Mouse (Mus musculus): Measurements from ENCODE around the gene Nubp2. TPM values are rescaled to one million over a fixed set of nuclear protein-coding genes. Genes with fewer than 3 reads are reported as not detected.

The Nubp2 gene
- total and polyA plus RNA-seq, 2 experiments: 16.2 to 30.2 TPM

- no peak for TF ChIP-seq CTCF (IDR thresholded peaks at IDR 0.05; ENCODE audit: low read depth, low read length)
- peak; percentile 95 for TF ChIP-seq POLR2A (IDR thresholded peaks at IDR 0.05; ENCODE audit: extremely low read depth, insufficient read depth, low read length)
- DNase-seq (ENCODE audit: extremely low read depth, low read depth, low spot score): peak; percentile 97
- H3K27me3 ChIP-seq (ENCODE audit: control insufficient read depth, insufficient read depth, low read length): no peaks in the 10 kb centered on the region
- WGBS: under 1% methylated on average over 58 of the region's 58 CpGs
- peak within 1 kb of the TSS; percentile 88 for H3K4me3 ChIP-seq (ENCODE audit: insufficient read depth, low read depth, low read length)
- H3K79me2 ChIP-seq (ENCODE audit: control insufficient read depth, insufficient read depth, low read length): peaks cover 18% of the 10 kb centered on the region; the same call in 1 of the 2 replicates
- H3K4me1 ChIP-seq (ENCODE audit: control insufficient read depth, insufficient read depth, low read length): peaks cover 7% of the 10 kb centered on the region
- peak within 1 kb of the TSS; percentile 96 for H3K9ac ChIP-seq (ENCODE audit: low read depth, low read length)
- peaks cover 19% of the 10 kb centered on the region for H3K36me3 ChIP-seq (ENCODE audit: control insufficient read depth, insufficient read depth, low read length)
- H3K27ac ChIP-seq (replicated peaks; ENCODE audit: insufficient read depth, low read depth, low read length): peak within 1 kb of the TSS; percentile 96
These were observed 35.9 kb downstream of the Nubp2 start, which contains the start of gene Fahd1 for GRCm38 (mm10) chr17:24850065-24850772. Gene Fahd1, minus strand, starts transcription at chr17:24850364.

GRCm38 (mm10) chr17:24849733-24850064 lies 36.5 kb downstream of the Nubp2 start:
- TF ChIP-seq POLR2A (IDR thresholded peaks at IDR 0.05; ENCODE audit: extremely low read depth, insufficient read depth, low read length): no peak
- peak; percentile 52 for TF ChIP-seq CTCF (IDR thresholded peaks at IDR 0.05; ENCODE audit: low read depth, low read length)
- H3K27me3 ChIP-seq (ENCODE audit: control insufficient read depth, insufficient read depth, low read length): no peaks in the 10 kb centered on the region
- H3K4me3 ChIP-seq (ENCODE audit: insufficient read depth, low read depth, low read length): peak overlapping the region; percentile 75
- under 1% methylated on average over 21 of the region's 21 CpGs for WGBS
- peaks cover 15% of the 10 kb centered on the region for H3K36me3 ChIP-seq (ENCODE audit: control insufficient read depth, insufficient read depth, low read length)
- no peak for DNase-seq (ENCODE audit: extremely low read depth, low read depth, low spot score)
- H3K79me2 ChIP-seq (ENCODE audit: control insufficient read depth, insufficient read depth, low read length): peaks cover 18% of the 10 kb centered on the region; the same call in 1 of the 2 replicates
- peak overlapping the region; percentile 96 for H3K27ac ChIP-seq (replicated peaks; ENCODE audit: insufficient read depth, low read depth, low read length)
- peak overlapping the region; percentile 84 for H3K9ac ChIP-seq (ENCODE audit: low read depth, low read length)
- H3K4me1 ChIP-seq (ENCODE audit: control insufficient read depth, insufficient read depth, low read length): peaks cover 7% of the 10 kb centered on the region

GRCm38 (mm10) chr17:24848600-24849031 lies 37.5 kb downstream of the Nubp2 start:
- peaks cover 7% of the 10 kb centered on the region for H3K36me3 ChIP-seq (ENCODE audit: control insufficient read depth, insufficient read depth, low read length)
- peaks cover 7% of the 10 kb centered on the region for H3K4me1 ChIP-seq (ENCODE audit: control insufficient read depth, insufficient read depth, low read length)
- DNase-seq (ENCODE audit: extremely low read depth, low read depth, low spot score): peak; percentile 99
- H3K27me3 ChIP-seq (ENCODE audit: control insufficient read depth, insufficient read depth, low read length): no peaks in the 10 kb centered on the region
- H3K79me2 ChIP-seq (ENCODE audit: control insufficient read depth, insufficient read depth, low read length): peaks cover 18% of the 10 kb centered on the region; the same call in 1 of the 2 replicates
- no peak for TF ChIP-seq POLR2A (IDR thresholded peaks at IDR 0.05; ENCODE audit: extremely low read depth, insufficient read depth, low read length)
- no peak for TF ChIP-seq CTCF (IDR thresholded peaks at IDR 0.05; ENCODE audit: low read depth, low read length)
- H3K27ac ChIP-seq (replicated peaks; ENCODE audit: insufficient read depth, low read depth, low read length): peak overlapping the region; percentile 91
- H3K4me3 ChIP-seq (ENCODE audit: insufficient read depth, low read depth, low read length): peak overlapping the region; percentile 75
- H3K9ac ChIP-seq (ENCODE audit: low read depth, low read length): peak overlapping the region; percentile 69

GRCm38 (mm10) chr17:24847386-24847785 lies 38.8 kb downstream of the Nubp2 start:
- peak; percentile 100 for DNase-seq (ENCODE audit: extremely low read depth, low read depth, low spot score)
- peak overlapping the region; percentile 91 for H3K27ac ChIP-seq (replicated peaks; ENCODE audit: insufficient read depth, low read depth, low read length)
- H3K36me3 ChIP-seq (ENCODE audit: control insufficient read depth, insufficient read depth, low read length): no peaks in the 10 kb centered on the region; the same call in 1 of the 2 replicates
- no peak overlapping the region for H3K4me3 ChIP-seq (ENCODE audit: insufficient read depth, low read depth, low read length)
- WGBS: 15% methylated on average over 1 of the region's 1 CpGs
- H3K4me1 ChIP-seq (ENCODE audit: control insufficient read depth, insufficient read depth, low read length): peaks cover 4% of the 10 kb centered on the region
- no peak overlapping the region for H3K9ac ChIP-seq (ENCODE audit: low read depth, low read length)
- no peaks in the 10 kb centered on the region for H3K27me3 ChIP-seq (ENCODE audit: control insufficient read depth, insufficient read depth, low read length)
- TF ChIP-seq POLR2A (IDR thresholded peaks at IDR 0.05; ENCODE audit: extremely low read depth, insufficient read depth, low read length) (no peak), CTCF (IDR thresholded peaks at IDR 0.05; ENCODE audit: low read depth, low read length) (no peak)
- H3K79me2 ChIP-seq (ENCODE audit: control insufficient read depth, insufficient read depth, low read length): peaks cover 13% of the 10 kb centered on the region; the same call in 1 of the 2 replicates

GRCm38 (mm10) chr17:24844525-24844924 lies 41.6 kb downstream of the Nubp2 start:
- H3K9ac ChIP-seq (ENCODE audit: low read depth, low read length): no peak overlapping the region
- H3K27me3 ChIP-seq (ENCODE audit: control insufficient read depth, insufficient read depth, low read length): no peaks in the 10 kb centered on the region
- no peak for TF ChIP-seq POLR2A (IDR thresholded peaks at IDR 0.05; ENCODE audit: extremely low read depth, insufficient read depth, low read length)
- no peak for TF ChIP-seq CTCF (IDR thresholded peaks at IDR 0.05; ENCODE audit: low read depth, low read length)
- H3K4me1 ChIP-seq (ENCODE audit: control insufficient read depth, insufficient read depth, low read length): peaks cover 6% of the 10 kb centered on the region
- no peak overlapping the region; the same call in 1 of the 2 replicates for H3K27ac ChIP-seq (replicated peaks; ENCODE audit: insufficient read depth, low read depth, low read length)
- no peaks in the 10 kb centered on the region; the same call in 1 of the 2 replicates for H3K79me2 ChIP-seq (ENCODE audit: control insufficient read depth, insufficient read depth, low read length)
- no peak for DNase-seq (ENCODE audit: extremely low read depth, low read depth, low spot score)
- 79% methylated on average over 9 of the region's 9 CpGs for WGBS
- H3K4me3 ChIP-seq (ENCODE audit: insufficient read depth, low read depth, low read length): no peak overlapping the region
- H3K36me3 ChIP-seq (ENCODE audit: control insufficient read depth, insufficient read depth, low read length): no peaks in the 10 kb centered on the region

GRCm38 (mm10) chr17:24842631-24843030 lies 43.5 kb downstream of the Nubp2 start:
- Histone ChIP-seq H3K27ac (replicated peaks; ENCODE audit: insufficient read depth, low read depth, low read length) (no peak overlapping the region), H3K36me3 (ENCODE audit: control insufficient read depth, insufficient read depth, low read length) (peaks cover 2% of the 10 kb centered on the region; the same call in 1 of the 2 replicates), H3K4me1 (ENCODE audit: control insufficient read depth, insufficient read depth, low read length) (peaks cover 6% of the 10 kb centered on the region), H3K27me3 (ENCODE audit: control insufficient read depth, insufficient read depth, low read length) (no peaks in the 10 kb centered on the region), H3K9ac (ENCODE audit: low read depth, low read length) (no peak overlapping the region), H3K4me3 (ENCODE audit: insufficient read depth, low read depth, low read length) (no peak overlapping the region), H3K79me2 (ENCODE audit: control insufficient read depth, insufficient read depth, low read length) (no peaks in the 10 kb centered on the region; the same call in 1 of the 2 replicates)
- 47% methylated on average over 2 of the region's 2 CpGs for WGBS
- DNase-seq (ENCODE audit: extremely low read depth, low read depth, low spot score): peak; percentile 64
- TF ChIP-seq CTCF (IDR thresholded peaks at IDR 0.05; ENCODE audit: low read depth, low read length) (peak; percentile 71), POLR2A (IDR thresholded peaks at IDR 0.05; ENCODE audit: extremely low read depth, insufficient read depth, low read length) (no peak)
